Mouse (Mus musculus) urinary bladder, adult 18-20 months (tissue): ENCODE measurements around the gene Fubp1.

Experiments
- DNase-seq, 2 experiments: peaks; one replicate each; pipeline ENCODE4 v3.0.0; 2022; ENCODE audit warnings: low spot score in 2 of 2, mixed read lengths in 2 of 2

The Fubp1 gene

GRCm38 (mm10) chr3:152276935-152277334, 66.7 kb downstream of the Fubp1 start:
- no peak for DNase-seq

- no peak for DNase-seq
These were observed 67.7 kb downstream of the Fubp1 start for GRCm38 (mm10) chr3:152277912-152278311.

GRCm38 (mm10) chr3:152278431-152278830, 68.2 kb downstream of the Fubp1 start:
- no peak for DNase-seq

GRCm38 (mm10) chr3:152282126-152282525, 71.9 kb downstream of the Fubp1 start:
- DNase-seq = no peak

GRCm38 (mm10) chr3:152284306-152284705, 74.1 kb downstream of the Fubp1 start:
- DNase-seq = no peak

GRCm38 (mm10) chr3:152284759-152285158, 74.5 kb downstream of the Fubp1 start:
- DNase-seq = no peak
